ENCODE assay signal across 16 mouse cellular contexts in genomic region chr6:100213596-100213995, GRCm38 (mm10).
DNase-seq lines count a peak whose midpoint lies in the region; ATAC-seq and TF ChIP-seq lines count a peak whose summit lies in the region.
"Had no signal": no experiment of that assay in that cellular context is flagged by ENCODE, and none has a peak within 500 bp of the region (broad histone marks: within the 10 kb centered on the region; RNA-seq: fewer than 3 reads in every experiment).

No protein-coding gene starts in this region.

- no peak for TF ChIP-seq EP300 in ES-Bruce4 (IDR thresholded peaks at IDR 0.05; ENCODE audit: insufficient read depth, low read depth, low read length)

- no peak for TF ChIP-seq POLR2A in lung, adult 2 months (IDR thresholded peaks at IDR 0.05; ENCODE audit: borderline replicate concordance, extremely low read depth, low read depth, low read length)
- TF ChIP-seq POLR2A in ES-Bruce4 (IDR thresholded peaks at IDR 0.05; ENCODE audit: insufficient read depth, low read length): no peak

- no peaks in the 10 kb centered on the region for H3K9me3 ChIP-seq in heart, embryonic 10.5 days
- H3K9me3 ChIP-seq in lung, embryonic 16.5 days (ENCODE audit: control insufficient read depth, low read length): no peaks in the 10 kb centered on the region
- no peaks in the 10 kb centered on the region for H3K9me3 ChIP-seq in ES-Bruce4 (replicated peaks; ENCODE audit: control insufficient read depth, insufficient read depth, low read length, poor library complexity, severe bottlenecking)
- no peaks in the 10 kb centered on the region for H3K9me3 ChIP-seq in limb, embryonic 11.5 days (ENCODE audit: control insufficient read depth, low read length)
- H3K9me3 ChIP-seq: hindbrain, embryonic 12.5 days had no signal

- H3K9ac ChIP-seq in lung, embryonic 16.5 days (ENCODE audit: low read length): no peak overlapping the region
- no peak overlapping the region for H3K9ac ChIP-seq in ES-Bruce4 (ENCODE audit: low read depth, poor library complexity, severe bottlenecking)
- no peak overlapping the region for H3K9ac ChIP-seq in limb, embryonic 11.5 days (ENCODE audit: low read length)
- H3K9ac ChIP-seq: forebrain, postnatal 0 days; hindbrain, embryonic 12.5 days had no signal

- intact Hi-C loops in heart, postnatal 36 days (cut with DNase I): no loop called here

- no peaks in the 10 kb centered on the region for H3K36me3 ChIP-seq in heart, embryonic 10.5 days
- H3K36me3 ChIP-seq in lung, embryonic 16.5 days (ENCODE audit: control insufficient read depth, insufficient read depth, low read length): no peaks in the 10 kb centered on the region
- H3K36me3 ChIP-seq in ES-Bruce4 (ENCODE audit: control insufficient read depth, insufficient read depth, low read length, poor library complexity, severe bottlenecking): no peaks in the 10 kb centered on the region
- H3K36me3 ChIP-seq in limb, embryonic 11.5 days (ENCODE audit: control insufficient read depth, insufficient read depth, low read length): no peaks in the 10 kb centered on the region
- H3K36me3 ChIP-seq: hindbrain, embryonic 12.5 days had no signal

- 0 out of 2 replicates have a peak, but pooled peaks have one; percentile 8 for ATAC-seq in lung, embryonic 16.5 days (ENCODE audit: low read depth)
- no peak; the same call in 1 of the 2 replicates for ATAC-seq in limb, embryonic 11.5 days (ENCODE audit: insufficient number of reproducible peaks, low FRiP score, low TSS enrichment, low read depth)
- no peak for ATAC-seq in activated CD4-positive, CD25-positive, alpha-beta regulatory T cell, adult 4 months

- H3K27me3 ChIP-seq in heart, embryonic 10.5 days (ENCODE audit: insufficient read depth, poor library complexity, severe bottlenecking): peaks cover 28% of the 10 kb centered on the region
- no peaks in the 10 kb centered on the region for H3K27me3 ChIP-seq in lung, embryonic 16.5 days (ENCODE audit: control insufficient read depth, insufficient read depth, low read depth, low read length)
- no peaks in the 10 kb centered on the region for H3K27me3 ChIP-seq in ES-Bruce4 (ENCODE audit: control insufficient read depth, insufficient read depth, low read length, poor library complexity, severe bottlenecking)
- peaks cover under 1% of the 10 kb centered on the region for H3K27me3 ChIP-seq in limb, embryonic 11.5 days (ENCODE audit: control insufficient read depth, insufficient read depth, low read length)

- 43% methylated on average over 9 of the region's 9 CpGs for WGBS in heart, embryonic 10.5 days
- 50% methylated on average over 9 of the region's 9 CpGs for WGBS in lung, embryonic 16.5 days
- WGBS in lung, adult 2 months: 55% methylated on average over 9 of the region's 9 CpGs
- WGBS in limb, embryonic 11.5 days: 63% methylated on average over 9 of the region's 9 CpGs

- no peak for TF ChIP-seq CTCF in lung, adult 2 months (IDR thresholded peaks at IDR 0.05; ENCODE audit: insufficient read depth, low read length)
- TF ChIP-seq CTCF in ES-Bruce4 (IDR thresholded peaks at IDR 0.05; ENCODE audit: low read depth, low read length): no peak

- peak overlapping the region; percentile 76 for H3K27ac ChIP-seq in heart, embryonic 10.5 days
- H3K27ac ChIP-seq in lung, embryonic 16.5 days (ENCODE audit: low read length): peak overlapping the region; percentile 19; the same call in 1 of the 2 replicates
- H3K27ac ChIP-seq in ES-Bruce4 (ENCODE audit: insufficient read depth, low read length): no peak overlapping the region
- no peak overlapping the region for H3K27ac ChIP-seq in limb, embryonic 11.5 days (replicated peaks; ENCODE audit: low read depth, low read length)
- H3K27ac ChIP-seq: gastrocnemius, adult 2 months; hindbrain, embryonic 12.5 days; macrophage had no signal

- no peak overlapping the region for H3K4me3 ChIP-seq in heart, embryonic 10.5 days
- H3K4me3 ChIP-seq in lung, embryonic 16.5 days (ENCODE audit: low read length): no peak overlapping the region
- H3K4me3 ChIP-seq in lung, adult 2 months (replicated peaks; ENCODE audit: extremely low read depth, low read depth, low read length): no peak overlapping the region
- H3K4me3 ChIP-seq in ES-Bruce4 (ENCODE audit: low read depth, low read length): peak overlapping the region; percentile 16; the same call in 1 of the 2 replicates
- H3K4me3 ChIP-seq in limb, embryonic 11.5 days (ENCODE audit: low read depth, low read length): no peak overlapping the region
- H3K4me3 ChIP-seq: gastrocnemius, adult 2 months; hindbrain, embryonic 12.5 days had no signal

- no peak for DNase-seq in heart, embryonic 10.5 days (ENCODE audit: low spot score)
- no peak for DNase-seq in heart, postnatal 36 days
- no peak for DNase-seq in lung, adult 2 months
- peak; percentile 21 for DNase-seq in limb, embryonic 11.5 days (ENCODE audit: low spot score)
- DNase-seq in MN1 (ENCODE audit: low spot score): no peak
- DNase-seq: adrenal gland, postnatal 10 days; cerebellum, adult 8-10 months; forebrain, postnatal 0 days; gastrocnemius, adult 2 months; kidney, postnatal 10 days; thymus, postnatal 25 days had no signal

- H3K4me2 ChIP-seq in lung, embryonic 16.5 days (ENCODE audit: low read depth, low read length): no peak overlapping the region
- no peak overlapping the region for H3K4me2 ChIP-seq in limb, embryonic 11.5 days (ENCODE audit: low read depth, severe bottlenecking)
- H3K4me2 ChIP-seq: hindbrain, embryonic 12.5 days had no signal

- H3K4me1 ChIP-seq in heart, embryonic 10.5 days: peaks cover 70% of the 10 kb centered on the region
- H3K4me1 ChIP-seq in lung, embryonic 16.5 days (replicated peaks; ENCODE audit: control insufficient read depth, insufficient read depth, low read length): peaks cover 42% of the 10 kb centered on the region
- H3K4me1 ChIP-seq in lung, adult 2 months (ENCODE audit: control insufficient read depth, insufficient read depth, low read length): peaks cover 11% of the 10 kb centered on the region
- peaks cover 8% of the 10 kb centered on the region for H3K4me1 ChIP-seq in ES-Bruce4 (ENCODE audit: control insufficient read depth, insufficient read depth, low read length)
- peaks cover 43% of the 10 kb centered on the region for H3K4me1 ChIP-seq in limb, embryonic 11.5 days (ENCODE audit: control insufficient read depth, insufficient read depth, low read length)

Comparison
In these comparisons a context has a peak if more than half of its experiments do, and no peak if none do; other contexts are left out.
1. H3K27ac ChIP-seq: peak in heart, embryonic 10.5 days (single experiment) and lung, embryonic 16.5 days (single experiment); none in ES-Bruce4 (single experiment) and limb, embryonic 11.5 days (single experiment).